Mouse (Mus musculus) heart, postnatal 0 days (tissue): Measurements from ENCODE around the gene Snx32.

ENCODE experiments used
- CTCF ChIP-seq: IDR thresholded peaks from 2 replicates; pipeline ENCODE4 v1.5.1; 2016; ENCODE audit warnings: antibody characterized with exemption, control low read depth, low read depth
- EP300 ChIP-seq: IDR thresholded peaks from 2 replicates; pipeline ENCODE4 v1.6.1; 2016; ENCODE audit warnings: antibody characterized with exemption, low read depth

DNA sequence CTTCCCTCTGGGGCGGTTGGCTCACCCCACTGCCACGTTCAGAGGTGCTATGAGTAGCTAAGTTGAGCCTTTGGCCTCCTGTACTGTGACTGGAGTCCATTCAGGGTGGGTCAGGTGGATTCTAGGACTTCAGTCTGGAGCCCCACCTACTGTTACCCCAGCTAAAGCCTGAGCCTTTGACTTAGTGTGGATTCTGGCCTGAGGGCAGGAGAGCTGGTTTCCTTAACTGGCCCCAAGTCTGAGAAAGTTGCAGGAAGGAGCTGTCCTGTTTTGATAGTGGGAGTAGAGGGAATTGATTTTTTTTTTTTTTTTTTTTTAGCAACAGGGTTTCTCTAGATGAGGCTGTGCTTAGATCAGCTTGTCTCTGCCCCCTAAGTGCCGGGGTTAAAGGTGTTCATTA is 16.0 kb downstream of the Snx32 start:
- TF ChIP-seq CTCF = no peak
- no peak for TF ChIP-seq EP300
